Mouse (Mus musculus) CH12.LX (cell line): ENCODE measurements at regions not wholly inside any gene's neighbourhood (a gene's known extent, or its start where the extent isn't known, plus 50 kb on each side); places are given as distances from the start of the nearest gene placed in this dataset.

Experiments
- CTCF ChIP-seq, 2 experiments: IDR thresholded peaks in 1 of 2; conservative IDR thresholded peaks in 1 of 2; 2 replicates each; pipeline ENCODE4 v1.5.1; 2011 to 2012; ENCODE audit warnings: low read depth in 2 of 2, low read length in 2 of 2, improper control_type of control experiment in 1 of 2, inconsistent platforms in 1 of 2, mild to moderate bottlenecking in 1 of 2, moderate library complexity in 1 of 2
- GABPA ChIP-seq: IDR thresholded peaks from 2 replicates; pipeline ENCODE4 v1.6.1; 2012; ENCODE audit warnings: low read depth, low read length, improper control_type of control experiment, inconsistent platforms; ENCODE audit not compliant: insufficient replicate concordance
- JUND ChIP-seq: conservative IDR thresholded peaks from 2 replicates; pipeline ENCODE4 v1.6.1; 2011; ENCODE audit warnings: low read depth, low read length, improper control_type of control experiment
- MAZ ChIP-seq: IDR thresholded peaks from 2 replicates; pipeline ENCODE4 v1.6.1; 2012; ENCODE audit warnings: low read depth, mild to moderate bottlenecking, inconsistent platforms, low read length, improper control_type of control experiment, moderate library complexity
- POLR2A ChIP-seq: IDR thresholded peaks from 2 replicates; pipeline ENCODE4 v1.6.1; 2011; ENCODE audit warnings: low read depth, mild to moderate bottlenecking, improper control_type of control experiment, low read length
- TBP ChIP-seq: conservative IDR thresholded peaks from 2 replicates; pipeline ENCODE4 v1.6.1; 2011; ENCODE audit warnings: low read depth, low read length, improper control_type of control experiment

DNA sequence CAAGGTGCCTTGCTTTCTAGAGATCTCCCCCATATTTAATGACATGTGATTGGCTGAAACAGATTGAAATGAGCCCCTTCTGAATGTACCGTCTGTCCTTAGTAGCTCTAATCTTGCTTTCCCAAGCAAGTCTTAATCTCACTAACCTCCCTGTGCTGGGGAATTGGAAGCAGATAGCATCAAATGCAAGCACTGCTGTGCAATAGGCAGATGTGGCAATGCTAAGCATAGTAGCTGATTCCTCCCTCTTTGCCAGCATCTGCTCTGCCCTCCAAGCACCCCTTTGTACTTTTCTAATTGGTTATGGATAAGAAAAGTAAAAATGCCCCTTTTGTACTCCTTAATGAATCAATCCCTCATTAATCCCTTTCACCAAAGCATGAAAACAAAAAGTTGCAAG lies 857.4 kb upstream of the Tenm4 start:
- TF ChIP-seq POLR2A (no peak), TBP (no peak), MAZ (no peak), JUND (no peak), GABPA (no peak), CTCF (conservative IDR thresholded peaks at IDR 0.05 in 1 of 2, IDR thresholded peaks at IDR 0.05 in 1 of 2; ENCODE audit: low read depth in 2 of 2, low read length in 2 of 2) (no peak)
